Mouse (Mus musculus) stomach, embryonic 15.5 days (tissue): ENCODE results near the gene Olfr1045. TPM values are rescaled to one million over a fixed set of nuclear protein-coding genes. Genes with fewer than 3 reads are reported as not detected.
"Not testable (repeated sequence)": the region's sequence is repeated elsewhere in the genome, so short reads cannot be mapped to it uniquely, and the experiment has no call there.

Experiments
- ATAC-seq: fragments of 200-750 bp; cut with Nextera tagmentation; 2 replicates; pipeline ENCODE4 v1.8.0; 2017; ENCODE audit warnings: low read depth, moderate number of reproducible peaks, moderate TSS enrichment; ENCODE audit not compliant: insufficient read depth, low FRiP score
- H3K27ac ChIP-seq: fragments of 300-500 bp; sonication (generic); 2 replicates; pipeline ENCODE4 v1.5.1; 2015; ENCODE audit warnings: mild to moderate bottlenecking, inconsistent platforms
- H3K27me3 ChIP-seq: fragments of 300-500 bp; sonication (generic); replicated peaks from 2 replicates; pipeline ENCODE4 v1.6.1; 2015; ENCODE audit warnings: inconsistent platforms
- H3K36me3 ChIP-seq: fragments of 300-500 bp; sonication (generic); 2 replicates; pipeline ENCODE4 v1.6.1; 2015; ENCODE audit warnings: inconsistent platforms
- H3K4me1 ChIP-seq: fragments of 300-500 bp; sonication (generic); 2 replicates; pipeline ENCODE4 v1.6.1; 2015; ENCODE audit warnings: inconsistent platforms
- H3K4me2 ChIP-seq: fragments of 300-500 bp; sonication (generic); 2 replicates; pipeline ENCODE4 v1.6.1; 2015; ENCODE audit warnings: mild to moderate bottlenecking, inconsistent platforms
- H3K4me3 ChIP-seq: fragments of 300-500 bp; sonication (generic); replicated peaks from 2 replicates; pipeline ENCODE4 v1.5.1; 2015; ENCODE audit warnings: inconsistent platforms
- H3K9ac ChIP-seq: fragments of 300-500 bp; sonication (generic); 2 replicates; pipeline ENCODE4 v1.6.1; 2015; ENCODE audit warnings: inconsistent platforms
- H3K9me3 ChIP-seq: fragments of 300-500 bp; sonication (generic); 2 replicates; pipeline ENCODE4 v1.6.1; 2016; ENCODE audit warnings: inconsistent platforms
- WGBS: fragments of 180-500 bp; shearing (Covaris S2); methylation state at CpG from one replicate; pipeline ENCODE4 v1.1.7; 2015; 5-methylcytosine and 5-hydroxymethylcytosine counted together
- polyA plus RNA-seq: library from polyadenylated mRNA; unstranded; fragments of >200 nt; fragmentation: Nextera tagmentation; extraction: Ambion mirVana; gene quantifications from 2 replicates; pipeline ENCODE4 v1.2.1, GENCODE M21; 2015

Gene Olfr1045
- polyA plus RNA-seq: not detected in 2 replicates

GRCm38 (mm10) chr2:86202909-86203308 is at the start of gene Olfr1045:
TSS of gene Olfr1045 (minus strand) at chr2:86203009.
- H3K27me3 ChIP-seq: no peaks in the 10 kb centered on the region
- no peak within 1 kb of the TSS for H3K9ac ChIP-seq
- no peaks in the 10 kb centered on the region for H3K36me3 ChIP-seq
- H3K4me1 ChIP-seq: no peaks in the 10 kb centered on the region
- H3K27ac ChIP-seq: no peak within 1 kb of the TSS
- no peak for ATAC-seq
- no peaks in the 10 kb centered on the region for H3K9me3 ChIP-seq
- no peak within 1 kb of the TSS for H3K4me3 ChIP-seq
- H3K4me2 ChIP-seq: no peak within 1 kb of the TSS

GRCm38 (mm10) chr2:86240189-86240588 is 37.4 kb upstream of the Olfr1045 start, which contains the start of gene Olfr1048:
TSS of gene Olfr1048 (minus strand) at chr2:86240289.
- Histone ChIP-seq H3K4me2 (no peak within 1 kb of the TSS), H3K27me3 (no peaks in the 10 kb centered on the region), H3K27ac (no peak within 1 kb of the TSS), H3K4me1 (no peaks in the 10 kb centered on the region), H3K9me3 (no peaks in the 10 kb centered on the region), H3K36me3 (no peaks in the 10 kb centered on the region), H3K9ac (no peak within 1 kb of the TSS), H3K4me3 (no peak within 1 kb of the TSS)
- ATAC-seq: no peak

DNA sequence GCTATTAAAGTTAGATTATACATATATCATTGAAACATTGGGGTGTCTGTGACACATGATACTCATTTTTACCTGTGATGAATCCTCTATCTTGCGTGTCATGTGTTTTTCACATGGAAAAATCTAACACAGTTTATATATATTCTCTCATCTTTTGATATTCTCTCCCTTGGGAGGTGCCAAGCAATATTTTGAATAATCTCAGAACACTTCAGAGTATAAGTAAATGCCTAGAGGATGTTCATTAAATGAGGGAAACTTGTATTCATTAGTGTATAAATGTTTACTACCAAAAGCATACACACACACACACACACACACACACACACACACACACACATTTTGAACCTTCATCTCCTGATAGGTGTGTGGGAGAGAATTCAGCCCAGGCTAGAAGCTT is 28.5 kb upstream of the Olfr1045 start, which contains the start of gene Olfr1047:
Olfr1047 (minus strand) TSS at position 101 of the 400 bp plus-strand sequence.
- Histone ChIP-seq H3K4me2 (no peak within 1 kb of the TSS), H3K36me3 (no peaks in the 10 kb centered on the region), H3K27ac (no peak within 1 kb of the TSS), H3K4me3 (no peak within 1 kb of the TSS), H3K27me3 (no peaks in the 10 kb centered on the region), H3K9ac (no peak within 1 kb of the TSS), H3K4me1 (no peaks in the 10 kb centered on the region), H3K9me3 (no peaks in the 10 kb centered on the region)
- no peak for ATAC-seq
- 86% methylated on average over 1 of the region's 1 CpGs for WGBS

DNA sequence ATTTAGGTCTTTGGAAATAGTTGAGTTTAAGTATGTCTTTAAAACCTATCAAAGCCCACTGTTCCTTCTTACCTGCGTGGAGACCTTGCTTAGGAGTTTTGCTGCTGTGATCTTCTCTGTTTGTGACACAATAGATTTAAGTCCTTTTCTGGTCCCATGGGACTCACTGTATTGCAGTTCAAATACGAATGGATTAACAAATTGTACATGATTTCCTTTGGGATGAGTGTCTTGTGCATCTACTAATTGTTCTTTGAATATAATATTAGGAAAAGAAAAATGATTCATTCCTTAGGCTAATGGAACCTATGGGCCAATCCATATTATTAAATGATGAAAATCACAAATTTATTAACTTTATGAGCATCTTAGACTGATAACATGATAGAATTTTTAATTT is 16.4 kb upstream of the Olfr1045 start, which contains the start of gene Olfr1046:
Olfr1046 (minus strand) TSS at position 101 of the 400 bp plus-strand sequence.
- H3K27ac ChIP-seq: no peak within 1 kb of the TSS
- no peak within 1 kb of the TSS for H3K4me3 ChIP-seq
- no peaks in the 10 kb centered on the region for H3K9me3 ChIP-seq
- H3K9ac ChIP-seq: no peak within 1 kb of the TSS
- H3K36me3 ChIP-seq: no peaks in the 10 kb centered on the region
- no peak within 1 kb of the TSS for H3K4me2 ChIP-seq
- no peaks in the 10 kb centered on the region for H3K4me1 ChIP-seq
- no peaks in the 10 kb centered on the region for H3K27me3 ChIP-seq
- no peak for ATAC-seq
- WGBS: 71% methylated on average over 2 of the region's 2 CpGs

DNA sequence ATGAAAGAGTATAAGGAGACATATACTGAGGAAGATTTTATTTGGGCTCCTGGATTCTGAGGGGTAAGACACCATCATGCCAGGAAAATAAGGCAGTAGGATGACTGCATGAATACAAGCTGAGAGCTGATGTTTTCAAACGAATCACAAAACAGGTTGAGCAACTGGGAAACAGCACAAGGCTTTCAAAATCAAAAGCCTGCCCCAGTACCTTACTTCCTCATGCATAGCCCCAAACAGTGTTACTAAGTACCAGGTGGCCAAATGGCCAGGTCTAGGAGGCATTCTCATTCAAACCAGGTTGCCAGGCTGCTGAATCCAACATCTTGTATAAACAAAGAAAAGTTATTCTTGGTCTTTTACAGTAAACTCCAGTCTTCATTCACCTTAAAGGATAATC is 6.9 kb downstream of the Olfr1045 start:
- H3K36me3 ChIP-seq: no peaks in the 10 kb centered on the region
- no peak overlapping the region for H3K27ac ChIP-seq
- H3K27me3 ChIP-seq: no peaks in the 10 kb centered on the region
- WGBS: 49% methylated on average over 1 of the region's 1 CpGs
- H3K4me1 ChIP-seq: no peaks in the 10 kb centered on the region
- no peaks in the 10 kb centered on the region for H3K9me3 ChIP-seq
- no peak for ATAC-seq
- H3K4me3 ChIP-seq: no peak overlapping the region
- H3K9ac ChIP-seq: no peak overlapping the region
- no peak overlapping the region for H3K4me2 ChIP-seq

GRCm38 (mm10) chr2:86185583-86185982 is 17.2 kb downstream of the Olfr1045 start, which contains the start of gene Olfr52:
TSS of gene Olfr52 (minus strand) at chr2:86185683.
- ATAC-seq: no peak
- H3K27me3 ChIP-seq: no peaks in the 10 kb centered on the region
- H3K9me3 ChIP-seq: no peaks in the 10 kb centered on the region

GRCm38 (mm10) chr2:86179950-86180349 is 22.9 kb downstream of the Olfr1045 start:
- Histone ChIP-seq H3K9ac (no peak overlapping the region), H3K27ac (no peak overlapping the region), H3K4me1 (no peaks in the 10 kb centered on the region), H3K36me3 (no peaks in the 10 kb centered on the region), H3K27me3 (no peaks in the 10 kb centered on the region), H3K4me3 (no peak overlapping the region), H3K4me2 (no peak overlapping the region), H3K9me3 (no peaks in the 10 kb centered on the region)
- 74% methylated on average over 3 of the region's 3 CpGs for WGBS
- ATAC-seq: no peak

More at GRCm38 (mm10) chr2:86185583-86185982, 17.2 kb downstream of the Olfr1045 start, which contains the start of gene Olfr52:
- no peak within 1 kb of the TSS for H3K4me3 ChIP-seq
- H3K4me1 ChIP-seq: no peaks in the 10 kb centered on the region
- H3K36me3 ChIP-seq: no peaks in the 10 kb centered on the region
- H3K4me2 ChIP-seq: no peak within 1 kb of the TSS
- no peak within 1 kb of the TSS for H3K9ac ChIP-seq
- no peak within 1 kb of the TSS for H3K27ac ChIP-seq

GRCm38 (mm10) chr2:86177720-86178119 is 25.1 kb downstream of the Olfr1045 start, which contains the start of gene Olfr1044:
TSS of gene Olfr1044 (minus strand) at chr2:86177820.
- Histone ChIP-seq H3K9ac (no peak within 1 kb of the TSS), H3K4me3 (no peak within 1 kb of the TSS), H3K4me1 (no peaks in the 10 kb centered on the region), H3K36me3 (no peaks in the 10 kb centered on the region), H3K9me3 (no peaks in the 10 kb centered on the region), H3K27me3 (no peaks in the 10 kb centered on the region), H3K27ac (no peak within 1 kb of the TSS), H3K4me2 (no peak within 1 kb of the TSS)
- no peak for ATAC-seq

- H3K9ac ChIP-seq, H3K4me3 ChIP-seq, H3K27ac ChIP-seq, H3K27me3 ChIP-seq, H3K4me2 ChIP-seq, ATAC-seq, H3K9me3 ChIP-seq, H3K4me1 ChIP-seq, H3K36me3 ChIP-seq: not testable (repeated sequence)
- 75% methylated on average over 7 of the region's 7 CpGs for WGBS
Measured at GRCm38 (mm10) chr2:86175422-86175821, 27.4 kb downstream of the Olfr1045 start.

DNA sequence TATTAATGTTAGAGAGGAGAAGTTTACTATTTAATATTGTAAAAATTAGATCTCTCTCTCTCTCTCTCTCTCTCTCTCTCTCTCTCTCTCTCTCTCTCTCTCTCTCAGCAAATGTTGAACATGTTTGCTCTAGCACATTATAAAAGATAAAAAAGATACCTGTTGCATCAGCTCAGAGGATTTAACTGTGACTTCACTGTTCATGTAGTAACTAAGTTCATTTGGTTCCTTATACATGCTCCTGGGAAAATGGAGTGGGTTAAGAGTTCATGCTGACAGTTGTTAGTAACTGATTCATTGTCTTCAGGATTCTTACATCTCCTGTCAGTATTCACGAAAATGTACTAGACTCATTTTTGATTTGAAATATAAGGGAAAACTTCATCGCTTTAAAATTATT is 35.4 kb downstream of the Olfr1045 start, which contains the start of gene Olfr1043:
Olfr1043 (minus strand) TSS at position 101 of the 400 bp plus-strand sequence.
- WGBS: 88% methylated on average over 2 of the region's 2 CpGs
- ATAC-seq: no peak
- H3K9me3 ChIP-seq: no peaks in the 10 kb centered on the region
- no peak within 1 kb of the TSS for H3K4me3 ChIP-seq
- no peaks in the 10 kb centered on the region for H3K4me1 ChIP-seq
- no peak within 1 kb of the TSS for H3K27ac ChIP-seq
- H3K27me3 ChIP-seq: no peaks in the 10 kb centered on the region
- no peaks in the 10 kb centered on the region for H3K36me3 ChIP-seq
- H3K4me2 ChIP-seq: no peak within 1 kb of the TSS
- H3K9ac ChIP-seq: no peak within 1 kb of the TSS

- no peak within 1 kb of the TSS for H3K27ac ChIP-seq
- no peaks in the 10 kb centered on the region for H3K36me3 ChIP-seq
- H3K4me1 ChIP-seq: no peaks in the 10 kb centered on the region
- H3K4me2 ChIP-seq: no peak within 1 kb of the TSS
- no peak for ATAC-seq
- H3K27me3 ChIP-seq: no peaks in the 10 kb centered on the region
- H3K9ac ChIP-seq: no peak within 1 kb of the TSS
- H3K4me3 ChIP-seq: no peak within 1 kb of the TSS
- no peaks in the 10 kb centered on the region for H3K9me3 ChIP-seq
- 80% methylated on average over 2 of the region's 2 CpGs for WGBS
Measured at GRCm38 (mm10) chr2:86161738-86162137, 41.1 kb downstream of the Olfr1045 start, which contains the start of gene Olfr1042. TSS of gene Olfr1042 (minus strand) at chr2:86161838.

DNA sequence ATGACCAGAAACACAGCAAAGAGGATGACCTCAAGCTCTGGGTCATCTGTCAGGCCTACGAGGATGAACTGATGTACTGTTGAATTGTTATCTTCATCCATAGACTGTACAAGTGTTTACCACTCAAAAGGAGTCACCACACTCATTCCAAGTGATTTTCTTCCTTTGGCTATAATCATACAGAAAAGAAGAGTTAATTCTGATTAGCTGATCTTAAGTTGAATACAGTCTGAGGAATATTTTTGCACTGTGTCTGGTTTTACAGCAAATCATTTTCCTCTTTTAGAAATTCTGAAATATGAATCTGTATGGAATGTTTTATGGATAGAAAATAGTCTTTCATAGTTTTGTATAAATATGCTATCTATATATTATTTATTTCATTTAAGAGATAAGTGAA is 56.2 kb downstream of the Olfr1045 start, which contains the start of gene Olfr1040:
Olfr1040 (minus strand) TSS at position 101 of the 400 bp plus-strand sequence.
- H3K9me3 ChIP-seq: no peaks in the 10 kb centered on the region
- H3K4me3 ChIP-seq: no peak within 1 kb of the TSS
- H3K4me1 ChIP-seq: no peaks in the 10 kb centered on the region
- no peak within 1 kb of the TSS for H3K27ac ChIP-seq
- no peak within 1 kb of the TSS for H3K9ac ChIP-seq
- no peaks in the 10 kb centered on the region for H3K27me3 ChIP-seq
- H3K4me2 ChIP-seq: no peak within 1 kb of the TSS
- H3K36me3 ChIP-seq: no peaks in the 10 kb centered on the region
- 78% methylated on average over 1 of the region's 1 CpGs for WGBS
- no peak for ATAC-seq
